Mouse (Mus musculus) naive thymus-derived CD4-positive, alpha-beta T cell, adult 2 months (primary cell): ENCODE results near the gene Shroom3.

ENCODE experiments used
- DNase-seq: peaks from one replicate; pipeline ENCODE4 v3.0.0-alpha.2; 2011; ENCODE audit warnings: low read depth

Gene Shroom3

GRCm38 (mm10) chr5:93005815-93006341, 322.6 kb downstream of the Shroom3 start:
- DNase-seq: no peak

GRCm38 (mm10) chr5:93008256-93008655, 325.0 kb downstream of the Shroom3 start:
- no peak for DNase-seq
